Mouse (Mus musculus) mouse embryonic stem cell (cell line): ENCODE data around the gene Neo1.
"Not testable (repeated sequence)": the region's sequence is repeated elsewhere in the genome, so short reads cannot be mapped to it uniquely, and the experiment has no call there.

Experiments
- in situ Hi-C, 2 experiments: fragments of 300-500 bp; cut with MboI; formaldehyde crosslinking; loops; 1 replicate in 1 of 2; 3 replicates in 1 of 2; pipeline ENCODE4 v1.14.3; 2019 to 2020; ENCODE audit warnings: low sequenced_read_pairs in 2 of 2, low pct_unique_long_range_greater_than_20kb in 1 of 2, mixed read lengths in 1 of 2; ENCODE audit not compliant: unreplicated experiment in 1 of 2

The Neo1 gene

DNA sequence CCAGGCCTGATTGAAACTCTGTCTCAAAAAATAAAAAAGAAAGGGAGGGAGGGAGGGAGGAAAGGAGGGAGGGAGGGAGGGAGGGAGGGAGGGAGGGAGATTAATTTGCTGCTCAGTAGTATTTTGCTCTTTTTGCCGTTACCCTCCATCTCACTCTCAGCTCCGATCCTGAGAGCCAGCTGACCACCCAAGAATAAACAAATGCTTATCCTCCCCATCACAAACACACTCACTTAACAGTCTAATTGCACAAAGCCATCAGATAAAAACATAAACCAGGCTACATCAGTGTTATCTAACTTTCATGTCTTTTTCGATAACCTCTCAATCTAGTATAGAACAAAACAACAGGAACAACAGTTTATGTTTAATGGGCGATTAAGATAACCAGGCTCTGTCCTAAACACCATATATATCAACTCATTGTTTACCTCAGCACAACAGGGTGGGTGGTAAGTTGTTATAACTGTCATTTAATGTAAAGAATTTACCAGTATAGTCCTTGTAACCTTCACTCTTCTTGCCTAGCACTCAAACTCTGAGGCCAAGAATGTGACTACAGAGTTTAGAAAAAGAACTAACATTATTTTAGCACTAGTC is 11.9 kb downstream of the Neo1 start:
- in situ Hi-C loops: no loop called here

DNA sequence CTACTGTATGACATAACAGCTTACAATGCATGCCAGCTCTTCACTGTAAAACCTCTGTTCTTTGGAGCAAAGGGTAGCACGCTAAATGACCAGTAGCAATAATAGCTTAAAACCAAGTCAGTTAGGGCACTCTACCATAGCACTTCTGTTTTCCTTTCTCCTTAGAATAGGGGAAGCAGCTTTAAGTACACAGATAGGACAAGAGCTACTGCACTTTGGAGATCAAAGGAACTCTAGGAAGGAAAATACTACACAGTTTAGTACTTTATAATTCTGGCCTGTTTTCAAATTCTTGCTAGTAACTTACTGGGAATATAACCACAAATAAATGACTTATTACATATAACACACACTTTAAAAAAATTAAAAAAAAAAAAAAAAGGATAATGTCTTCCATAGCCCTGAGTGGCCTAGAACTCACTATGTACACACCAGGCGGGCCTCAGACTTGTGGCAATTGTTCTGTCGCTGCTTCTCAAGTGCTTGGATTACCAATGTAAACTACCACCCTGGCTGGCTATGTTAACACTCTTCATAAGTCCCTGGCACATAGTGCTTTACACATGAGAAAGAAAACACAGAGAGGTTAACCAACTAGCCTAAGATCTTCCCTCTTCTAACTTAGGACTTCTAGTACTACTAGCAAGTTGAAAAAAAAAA is 20.1 kb downstream of the Neo1 start:
- in situ Hi-C loops: no loop called here

DNA sequence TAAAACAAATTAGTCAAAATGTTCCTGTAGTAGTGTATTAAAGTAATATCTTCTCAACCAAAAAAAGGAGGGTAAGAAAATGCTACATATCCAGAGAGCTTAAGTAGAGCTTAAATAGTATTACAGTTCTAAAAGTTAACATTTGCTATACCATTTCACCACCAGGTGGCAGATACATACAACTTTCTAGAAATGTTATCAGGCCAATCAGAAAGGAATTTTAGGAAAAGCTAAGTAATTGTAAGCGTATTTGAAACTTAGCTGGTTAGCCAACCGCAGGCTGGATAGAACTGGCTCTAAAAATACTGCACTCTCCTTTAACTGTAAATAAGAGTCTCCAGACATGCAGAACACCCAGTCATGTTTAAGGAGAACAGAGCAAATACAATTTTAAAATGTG is 22.9 kb downstream of the Neo1 start:
- in situ Hi-C loops: no loop called here

DNA sequence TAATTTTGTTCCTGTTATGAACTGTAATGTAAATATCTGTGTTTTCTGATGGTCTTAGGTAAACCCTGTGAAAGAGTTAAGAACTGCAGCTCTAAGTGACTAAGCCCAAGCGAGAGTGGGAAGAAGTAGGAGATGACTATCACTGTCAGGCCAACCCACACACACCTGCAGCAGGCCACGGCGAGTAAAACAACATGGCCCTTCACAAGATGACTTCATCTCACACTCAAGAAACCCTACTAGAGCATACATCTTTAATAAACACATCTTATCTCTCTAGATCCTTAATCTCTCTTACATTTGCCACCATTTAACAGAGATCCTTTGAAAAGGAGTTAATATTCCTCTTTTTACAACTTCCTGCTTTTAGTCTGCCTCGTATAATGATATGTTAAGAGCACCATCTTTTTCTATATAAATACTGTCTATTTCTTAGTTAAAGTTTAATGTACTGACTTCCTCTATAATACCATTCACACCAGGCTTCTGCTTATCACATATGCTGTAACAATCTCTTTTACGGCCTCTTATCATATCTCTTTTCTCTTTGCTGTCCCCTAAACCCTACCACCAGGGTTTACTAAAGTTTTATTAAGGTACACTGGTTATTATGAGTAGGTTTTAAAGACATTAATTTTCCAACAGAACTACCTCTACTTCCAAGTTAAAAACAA is 46.8 kb downstream of the Neo1 start:
- in situ Hi-C loops: no loop called here

DNA sequence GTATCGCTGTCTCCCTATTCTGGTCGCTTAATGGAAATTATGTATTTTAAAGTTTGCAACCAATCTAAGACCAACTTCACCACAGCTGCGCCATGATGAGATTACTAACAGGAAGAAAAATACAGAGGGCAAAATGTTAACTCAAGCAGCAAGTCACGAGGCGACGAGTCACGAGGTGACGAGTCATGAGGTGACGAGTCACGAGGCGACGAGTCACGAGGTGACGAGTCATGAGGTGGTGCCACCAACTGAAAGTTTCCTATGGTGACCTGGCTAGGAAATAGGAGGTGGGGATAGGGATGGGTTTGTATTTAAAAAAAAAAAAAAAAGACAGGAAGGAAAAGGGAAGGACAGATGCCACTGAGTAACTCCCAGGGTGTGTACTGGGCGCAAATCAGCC is 57.2 kb downstream of the Neo1 start:
- in situ Hi-C loops: no loop called here

DNA sequence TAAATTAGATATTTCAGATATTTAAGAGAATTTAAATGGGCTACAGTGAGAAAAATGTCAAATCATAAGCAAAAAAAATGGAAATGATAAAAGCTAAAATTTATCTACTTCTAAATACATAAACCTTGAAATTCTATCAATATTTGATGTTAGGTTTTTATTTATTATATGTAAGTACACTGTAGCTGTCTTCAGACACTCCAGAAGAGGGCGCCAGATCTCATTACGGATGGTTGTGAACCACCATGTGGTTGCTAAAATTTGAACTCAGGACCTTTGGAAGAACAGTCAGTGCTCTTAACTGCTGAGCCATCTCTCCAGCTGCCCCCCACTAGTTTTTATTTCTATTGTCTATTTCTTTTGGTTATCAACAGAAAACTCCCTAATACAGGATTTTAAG is 65.1 kb downstream of the Neo1 start:
- in situ Hi-C loops: not testable (repeated sequence)

DNA sequence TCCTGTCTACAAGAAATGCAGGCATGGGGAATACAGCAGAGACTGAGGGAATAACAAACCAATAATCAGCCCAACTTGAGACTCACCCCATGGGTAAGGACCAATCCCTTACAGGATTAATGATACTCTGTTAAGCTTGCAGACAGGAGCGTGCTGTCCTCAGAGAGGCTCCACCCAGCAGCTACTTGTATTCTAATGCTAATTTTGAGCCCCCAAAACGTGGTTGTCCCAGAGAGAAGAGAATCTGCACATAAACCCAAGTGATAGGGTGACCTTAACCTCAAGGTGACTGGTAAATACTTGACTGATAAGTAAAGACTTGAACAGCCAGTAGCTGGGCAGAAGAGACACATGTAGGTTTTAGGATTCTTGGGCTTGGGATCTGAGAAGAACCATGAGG is 68.9 kb downstream of the Neo1 start:
- in situ Hi-C loops: no loop called here

DNA sequence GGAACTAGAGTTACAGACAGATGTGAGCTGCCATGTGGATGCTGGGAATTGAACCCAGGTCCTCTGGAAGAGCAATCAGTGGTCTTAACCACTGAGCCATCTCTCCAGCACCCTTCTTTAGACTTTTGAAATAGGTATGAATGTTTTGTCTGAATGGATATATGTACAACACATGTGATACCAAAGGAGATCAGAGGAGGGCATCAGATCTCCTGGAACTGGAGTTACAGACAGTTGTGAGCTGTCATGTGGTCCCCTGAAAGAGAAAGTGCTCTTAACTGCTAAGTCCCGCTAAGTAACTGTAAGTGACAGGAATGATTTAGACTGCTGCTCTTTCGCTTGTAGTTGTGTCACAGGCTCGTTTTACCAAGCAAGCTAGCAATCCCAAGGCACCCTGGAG is 80.7 kb downstream of the Neo1 start:
- in situ Hi-C loops: no loop called here

DNA sequence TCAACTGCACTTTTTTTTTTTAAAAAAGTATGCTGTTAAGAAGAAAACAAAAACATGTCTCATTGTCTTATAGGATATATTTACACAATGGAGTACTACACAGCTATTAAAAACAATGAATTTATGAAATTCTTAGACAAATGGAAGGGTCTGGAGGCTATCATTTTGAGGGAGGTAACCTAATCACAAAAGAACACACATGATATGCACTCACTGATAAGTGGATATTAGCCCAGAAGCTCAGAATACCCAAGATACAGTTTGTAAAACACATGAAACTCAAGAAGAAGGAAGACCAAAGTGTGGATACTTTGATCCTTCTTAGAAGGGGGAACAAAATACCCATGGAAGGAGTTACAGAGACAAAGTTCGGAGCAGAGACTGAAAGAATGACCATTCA is 90.3 kb downstream of the Neo1 start:
- in situ Hi-C loops: not testable (repeated sequence)

DNA sequence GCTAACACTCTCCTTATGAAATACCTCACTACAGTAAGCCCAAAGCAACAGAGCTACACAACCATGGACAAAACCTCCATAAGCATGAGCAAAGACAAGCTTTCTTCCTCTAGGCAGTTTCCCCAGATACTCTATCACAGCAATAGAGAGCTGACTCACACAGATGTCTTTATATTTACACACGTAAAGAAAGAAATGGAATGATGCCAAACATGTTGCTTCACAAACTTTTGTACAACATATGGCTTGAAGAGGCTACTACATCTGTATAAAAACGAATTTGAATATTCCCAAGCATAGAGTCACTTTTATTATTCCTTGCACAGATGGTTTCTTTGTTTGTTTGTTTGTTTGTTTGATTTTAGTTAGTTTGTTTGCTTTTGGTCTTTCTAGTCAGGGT is 101.5 kb downstream of the Neo1 start:
- in situ Hi-C loops: no loop called here

DNA sequence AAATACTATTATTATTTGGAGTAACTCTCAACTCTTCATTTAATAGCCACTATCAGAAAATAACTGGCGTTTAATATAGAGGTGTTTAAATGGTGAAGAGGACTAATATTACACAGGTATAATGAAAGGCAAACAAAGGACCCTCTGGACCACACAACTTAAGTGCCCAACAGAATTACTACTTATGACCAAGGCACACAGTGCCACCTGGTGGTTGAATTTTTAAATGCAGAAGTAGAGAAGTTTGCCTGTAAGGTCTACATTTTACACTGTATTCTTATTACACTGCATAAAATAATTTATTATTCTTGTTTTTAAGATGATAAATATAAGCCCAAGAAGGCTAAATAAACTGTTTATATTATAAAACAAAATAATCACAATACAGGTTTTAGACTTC is 108.1 kb downstream of the Neo1 start:
- in situ Hi-C loops: no loop called here

DNA sequence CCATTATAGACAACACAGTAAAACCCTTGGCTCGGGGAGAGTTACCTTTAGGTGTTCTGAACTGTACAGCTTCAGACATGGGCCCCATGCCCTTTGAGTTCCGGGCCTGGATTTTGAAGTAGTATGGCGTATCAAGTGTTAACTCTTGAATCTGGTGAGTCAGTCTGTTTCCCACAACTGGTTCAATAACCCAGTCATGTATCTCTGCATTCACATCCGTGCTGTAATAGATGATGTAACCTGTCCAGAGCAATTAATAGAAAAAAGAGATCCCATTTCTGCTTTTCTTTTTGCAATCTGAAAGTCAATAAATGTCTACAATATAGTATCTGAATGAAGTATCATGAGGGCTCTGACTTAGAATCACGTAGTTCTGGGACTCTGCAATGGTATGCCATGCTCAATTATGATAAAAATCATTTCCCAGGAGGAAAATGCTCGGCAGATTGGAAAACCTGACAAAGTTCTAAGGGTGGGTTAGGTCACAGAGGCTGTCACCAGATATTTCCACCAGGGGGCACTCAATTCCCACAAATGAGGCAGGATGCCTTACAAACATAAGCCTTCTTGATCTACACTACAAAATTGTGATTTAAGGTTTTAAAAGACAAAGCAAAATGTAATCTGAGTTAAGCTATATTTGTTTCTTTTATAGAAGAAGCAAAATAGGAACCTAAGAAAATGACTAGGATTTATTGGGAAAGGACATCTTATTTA is 133.2 kb downstream of the Neo1 start:
- in situ Hi-C loops: loop anchor here in 1 of 2 experiments (25.0 kb wide), 1 partner anchor 334 kb away; no protein-coding TSS in a partner anchor

DNA sequence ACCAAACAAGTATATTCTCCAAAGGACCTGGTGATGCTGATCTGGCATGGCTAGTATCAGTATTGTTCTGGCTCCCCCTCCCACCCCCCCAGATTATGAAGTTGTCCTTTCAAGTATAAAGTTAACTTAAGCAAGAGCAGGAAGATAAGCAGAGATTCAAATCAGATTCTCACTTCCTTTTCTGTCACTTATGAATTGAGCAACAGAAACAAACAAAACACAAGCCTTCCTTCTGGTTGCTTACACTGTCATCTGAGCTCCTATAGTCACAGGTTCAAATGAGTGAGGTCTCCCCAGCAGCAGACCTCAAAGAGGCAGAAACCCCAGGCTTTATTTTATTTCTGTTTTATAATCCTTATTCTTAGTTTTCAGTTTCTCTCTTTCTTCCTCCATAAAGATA is 136.6 kb downstream of the Neo1 start:
- in situ Hi-C loops: loop anchor here in 1 of 2 experiments (25.0 kb wide), 1 partner anchor 338 kb away; no protein-coding TSS in a partner anchor

DNA sequence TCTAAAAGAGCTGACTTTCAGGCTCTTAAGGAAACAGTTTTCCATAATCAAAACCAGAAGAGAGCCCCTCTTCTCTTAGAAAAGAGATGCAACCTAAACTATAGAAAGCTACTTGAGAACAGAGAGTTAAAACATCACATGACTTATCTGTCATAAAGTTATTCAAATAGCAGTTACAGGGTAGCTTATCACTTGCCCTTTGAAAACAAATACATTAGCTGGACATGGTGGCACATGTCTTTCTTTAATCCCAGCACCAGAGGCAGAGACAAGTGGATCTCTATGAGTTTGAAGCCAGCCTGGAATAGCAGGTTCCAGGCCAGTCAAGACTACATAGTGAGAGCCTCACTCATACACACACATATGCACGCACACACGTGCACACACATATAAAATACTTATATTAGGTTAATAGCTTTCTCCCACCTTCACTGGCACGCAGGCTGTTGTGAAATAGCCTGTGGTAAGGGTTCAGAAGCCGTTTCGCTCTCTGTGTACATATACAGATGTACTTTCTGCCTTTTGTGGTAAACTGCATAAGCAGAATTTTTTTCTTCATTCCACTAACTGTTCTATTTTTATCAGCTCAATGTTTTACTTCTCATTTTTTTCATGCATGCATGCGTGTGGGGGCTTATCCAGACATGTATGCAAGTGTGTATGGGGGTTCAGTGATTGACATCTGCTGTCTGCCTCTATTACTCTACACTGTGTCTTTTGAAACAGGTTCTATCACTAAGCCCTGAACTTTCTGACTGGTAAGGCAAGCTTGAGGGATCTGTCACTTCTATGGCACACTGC is 144.2 kb downstream of the Neo1 start:
- in situ Hi-C loops: no loop called here

DNA sequence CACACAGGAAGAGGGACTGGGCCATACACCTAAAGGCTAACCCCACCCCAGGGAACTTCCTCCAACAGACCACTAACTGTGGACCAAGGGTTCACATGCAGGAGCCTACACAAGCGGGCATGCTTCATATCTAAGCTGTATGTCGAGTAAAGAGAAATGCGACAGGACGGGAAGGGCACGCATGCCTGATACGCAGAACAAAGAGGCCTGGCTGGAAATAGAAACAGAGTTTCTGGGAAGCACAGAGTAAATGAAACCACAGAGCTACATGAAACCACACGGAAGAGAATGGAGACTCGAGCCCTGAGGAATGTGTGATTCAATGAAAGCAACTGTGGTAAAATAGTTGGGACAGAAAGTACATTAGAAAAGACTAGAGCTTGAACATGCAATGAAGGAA is 145.3 kb downstream of the Neo1 start:
- in situ Hi-C loops: no loop called here

DNA sequence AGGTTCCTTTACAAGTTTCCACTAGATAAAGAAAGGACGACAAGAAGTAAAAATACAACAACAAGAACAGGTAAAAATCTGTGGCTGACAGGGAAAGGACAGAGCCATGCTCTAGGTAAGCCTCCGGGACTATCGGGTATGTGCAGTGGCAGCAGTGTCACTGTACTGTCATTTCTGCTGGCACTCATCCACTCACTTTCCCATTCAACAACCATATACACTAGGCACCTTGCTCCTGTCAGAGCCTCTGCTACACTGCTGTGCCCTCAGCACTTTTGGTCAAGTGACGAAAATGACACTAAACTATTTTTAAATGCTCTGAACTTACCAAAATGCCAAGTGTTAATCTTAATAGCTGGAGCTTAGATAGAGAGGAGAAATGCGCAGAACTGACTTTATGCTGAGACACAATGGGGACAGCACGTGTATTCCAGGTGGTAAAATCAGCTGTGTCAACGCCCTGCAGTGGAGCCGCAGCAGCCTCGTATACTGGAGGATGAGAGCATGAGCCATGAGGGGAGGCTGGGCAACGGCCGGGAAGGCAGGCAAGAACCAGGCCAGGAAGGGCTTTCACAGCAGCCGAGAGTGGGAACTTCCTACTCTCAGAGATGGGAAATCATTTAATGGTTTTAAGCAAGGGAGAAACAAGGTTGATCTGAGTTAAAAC is 146.3 kb downstream of the Neo1 start:
- in situ Hi-C loops: no loop called here

DNA sequence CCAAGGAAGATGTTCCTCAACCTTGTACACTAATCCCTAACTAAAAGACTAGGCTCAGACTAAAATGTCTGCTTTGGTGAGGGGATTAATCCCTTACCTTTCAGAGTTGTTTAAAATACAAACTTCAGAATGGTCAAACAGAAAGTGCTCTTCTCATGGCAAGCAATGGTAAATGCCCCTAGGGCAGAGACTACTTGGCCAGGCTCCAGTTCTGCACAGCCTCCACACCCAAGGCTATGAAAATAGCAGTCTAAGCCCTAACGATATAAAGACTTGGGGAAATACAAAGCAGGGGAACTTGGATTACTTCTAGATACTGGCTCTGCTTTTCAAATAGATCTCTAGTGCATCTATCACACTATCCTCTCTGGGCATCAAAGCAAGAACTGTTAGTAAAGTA is 153.6 kb downstream of the Neo1 start:
- in situ Hi-C loops: no loop called here

DNA sequence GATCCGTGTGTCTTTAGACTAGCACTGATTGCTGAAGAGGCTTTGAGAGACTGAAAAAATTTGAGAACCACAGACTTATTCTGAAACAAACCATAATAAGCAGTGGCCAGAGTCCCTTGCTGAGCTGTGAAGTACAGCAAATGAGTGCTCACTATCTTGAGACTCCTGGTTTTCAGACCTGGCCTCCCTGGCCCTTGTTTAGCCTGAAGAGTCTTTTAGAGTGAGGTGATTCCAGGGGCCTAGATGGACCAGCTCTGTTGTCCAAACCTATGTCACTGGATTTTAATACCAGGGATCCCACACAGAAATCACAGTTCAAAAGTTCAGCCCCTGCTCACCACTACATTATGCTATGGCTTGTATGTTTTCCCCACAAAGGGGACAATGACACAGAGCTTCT is 156.4 kb downstream of the Neo1 start:
- in situ Hi-C loops: loop anchor here (10.0 kb wide), 1 partner anchor 165 kb away; no protein-coding TSS in a partner anchor
